17 mouse cellular contexts compared by ENCODE assay signal in genomic region chr15:100188962-100189404, GRCm38 (mm10). TPM values are rescaled to one million over a fixed set of nuclear protein-coding genes. Genes with fewer than 3 reads are reported as not detected.
DNase-seq lines count a peak whose midpoint lies in the region; ATAC-seq and TF ChIP-seq lines count a peak whose summit lies in the region.
"Had no signal": no experiment of that assay in that cellular context is flagged by ENCODE, and none has a peak within 500 bp of the region (broad histone marks: within the 10 kb centered on the region; RNA-seq: fewer than 3 reads in every experiment).

No protein-coding gene starts in this region.

- H3K4me1 ChIP-seq in lung, embryonic 15.5 days = no peaks in the 10 kb centered on the region
- H3K4me1 ChIP-seq in lung, adult 2 months (ENCODE audit: control insufficient read depth, insufficient read depth, low read length) = no peaks in the 10 kb centered on the region
- H3K4me1 ChIP-seq in embryonic facial prominence, embryonic 10.5 days = no peaks in the 10 kb centered on the region
- H3K4me1 ChIP-seq in stomach, embryonic 15.5 days = peaks cover 6% of the 10 kb centered on the region; the same call in 1 of the 2 replicates
- H3K4me1 ChIP-seq: forebrain, embryonic 10.5 days had no signal

- no peak overlapping the region for H3K9ac ChIP-seq in lung, embryonic 15.5 days
- H3K9ac ChIP-seq in stomach, embryonic 15.5 days = no peak overlapping the region
- H3K9ac ChIP-seq: heart, embryonic 13.5 days; liver, embryonic 14.5 days had no signal

- peak overlapping the region; percentile 32; the same call in 1 of the 2 replicates for H3K27ac ChIP-seq in gastrocnemius, adult 2 months
- H3K27ac ChIP-seq in lung, embryonic 15.5 days = peak overlapping the region; percentile 7; the same call in 1 of the 2 replicates
- no peak overlapping the region for H3K27ac ChIP-seq in embryonic facial prominence, embryonic 10.5 days (replicated peaks)
- peak overlapping the region; percentile 42 for H3K27ac ChIP-seq in stomach, embryonic 15.5 days
- H3K27ac ChIP-seq: forebrain, embryonic 10.5 days; heart, embryonic 13.5 days; liver, embryonic 14.5 days had no signal

- H3K9me3 ChIP-seq in lung, embryonic 15.5 days = no peaks in the 10 kb centered on the region
- H3K9me3 ChIP-seq in embryonic facial prominence, embryonic 10.5 days = no peaks in the 10 kb centered on the region
- H3K9me3 ChIP-seq in stomach, embryonic 15.5 days = no peaks in the 10 kb centered on the region
- H3K9me3 ChIP-seq: forebrain, embryonic 10.5 days; heart, embryonic 13.5 days; megakaryocyte, embryonic 14.5 days had no signal

- DNase-seq in gastrocnemius, adult 2 months = no peak
- DNase-seq in gastrocnemius, postnatal 25 days = no peak
- DNase-seq in lung, adult 2 months = no peak
- peak; percentile 16 for DNase-seq in embryonic facial prominence, embryonic 10.5 days (ENCODE audit: low spot score)
- no peak for DNase-seq in thymus, postnatal 4 days
- no peak for DNase-seq in cerebellum, adult 9-10 months
- DNase-seq: adrenal gland, postnatal 36 days; cerebellum, postnatal 10 days; left cerebral cortex, postnatal 4 days; right cerebral cortex, postnatal 4 days; thymus, postnatal 36 days had no signal

- H3K27me3 ChIP-seq in lung, embryonic 15.5 days = no peaks in the 10 kb centered on the region
- H3K27me3 ChIP-seq in embryonic facial prominence, embryonic 10.5 days (replicated peaks; ENCODE audit: low read depth, poor library complexity, severe bottlenecking) = no peaks in the 10 kb centered on the region
- H3K27me3 ChIP-seq in stomach, embryonic 15.5 days (replicated peaks) = no peaks in the 10 kb centered on the region
- H3K27me3 ChIP-seq: heart, embryonic 13.5 days; megakaryocyte, embryonic 14.5 days had no signal

- no peak for TF ChIP-seq CTCF in gastrocnemius, adult 2 months (IDR thresholded peaks at IDR 0.05)
- no peak for TF ChIP-seq CTCF in lung, adult 2 months (IDR thresholded peaks at IDR 0.05; ENCODE audit: insufficient read depth, low read length)

- peaks cover 75% of the 10 kb centered on the region for H3K36me3 ChIP-seq in lung, embryonic 15.5 days
- H3K36me3 ChIP-seq in embryonic facial prominence, embryonic 10.5 days (replicated peaks) = peaks cover 99% of the 10 kb centered on the region
- peaks cover 33% of the 10 kb centered on the region for H3K36me3 ChIP-seq in stomach, embryonic 15.5 days

- intact Hi-C loops in gastrocnemius, adult 2 months (cut with DNase I) = no loop called here

- no peak for TF ChIP-seq POLR2A in lung, adult 2 months (IDR thresholded peaks at IDR 0.05; ENCODE audit: borderline replicate concordance, extremely low read depth, low read depth, low read length)

- WGBS in lung, embryonic 15.5 days = 60% methylated on average over 14 of the region's 14 CpGs
- 63% methylated on average over 14 of the region's 14 CpGs for WGBS in lung, adult 2 months
- WGBS in embryonic facial prominence, embryonic 10.5 days = 83% methylated on average over 14 of the region's 14 CpGs
- WGBS in stomach, embryonic 15.5 days = 45% methylated on average over 14 of the region's 14 CpGs

- H3K4me3 ChIP-seq in gastrocnemius, adult 2 months = no peak overlapping the region
- H3K4me3 ChIP-seq in lung, embryonic 15.5 days = no peak overlapping the region
- no peak overlapping the region for H3K4me3 ChIP-seq in lung, adult 2 months (replicated peaks; ENCODE audit: extremely low read depth, low read depth, low read length)
- no peak overlapping the region for H3K4me3 ChIP-seq in embryonic facial prominence, embryonic 10.5 days
- H3K4me3 ChIP-seq in stomach, embryonic 15.5 days (replicated peaks) = no peak overlapping the region
- H3K4me3 ChIP-seq: forebrain, embryonic 10.5 days; heart, embryonic 13.5 days; megakaryocyte, embryonic 14.5 days had no signal

- ATAC-seq in lung, embryonic 15.5 days (ENCODE audit: borderline replicate concordance, extremely low read depth, low FRiP score, low TSS enrichment) = no peak
- 0 out of 2 replicates have a peak, but pooled peaks have one; percentile 23 for ATAC-seq in stomach, embryonic 15.5 days (ENCODE audit: insufficient read depth, low FRiP score, low read depth)

- no peak overlapping the region for H3K4me2 ChIP-seq in lung, embryonic 15.5 days
- H3K4me2 ChIP-seq in stomach, embryonic 15.5 days = no peak overlapping the region
- H3K4me2 ChIP-seq: heart, embryonic 13.5 days had no signal

RNA-seq across cellular contexts. Expression of gene Atf1, which starts 38.6 kb away (rescaled TPM):
- 10 to 100 TPM; 55.4 to 56.6 TPM for total RNA-seq in gastrocnemius, adult 2 months (2021)
- 10 to 100 TPM; 33.3 to 40.1 TPM for total RNA-seq in gastrocnemius, postnatal 25 days (2021)
- polyA plus RNA-seq in lung, embryonic 15.5 days (2015; fragmentation: Nextera tagmentation; extraction: Ambion mirVana) = 50.4 and 54.4 TPM in 2 replicates
- 40.8 and 45.7 TPM in 2 replicates for polyA plus RNA-seq in lung, adult 2 months (2012; rRNA removed)
- polyA plus RNA-seq in embryonic facial prominence, embryonic 10.5 days (2016; fragmentation: Nextera tagmentation; extraction: Ambion mirVana) = 36.8 and 42.2 TPM in 2 replicates
- 46.9 and 52.6 TPM in 2 replicates for polyA plus RNA-seq in stomach, embryonic 15.5 days (2015; fragmentation: Nextera tagmentation; extraction: Ambion mirVana)
